Mouse (Mus musculus) embryonic facial prominence, embryonic 15.5 days (tissue): ENCODE results near the gene Fkbp8. TPM values are rescaled to one million over a fixed set of nuclear protein-coding genes. Genes with fewer than 3 reads are reported as not detected.

Experiments used
- ATAC-seq: fragments of 200-750 bp; cut with Nextera tagmentation; 2 replicates; pipeline ENCODE4 v1.8.0; 2017; ENCODE audit warnings: low read depth, moderate TSS enrichment; ENCODE audit not compliant: insufficient number of reproducible peaks, low FRiP score, low TSS enrichment
- H3K27ac ChIP-seq: fragments of 300-500 bp; sonication (generic); replicated peaks from 2 replicates; pipeline ENCODE4 v1.5.1; 2015; ENCODE audit warnings: mild to moderate bottlenecking, inconsistent platforms
- H3K27me3 ChIP-seq: fragments of 300-500 bp; sonication (generic); 2 replicates; pipeline ENCODE4 v1.6.1; 2015; ENCODE audit warnings: inconsistent platforms
- H3K36me3 ChIP-seq: fragments of 300-500 bp; sonication (generic); 2 replicates; pipeline ENCODE4 v1.6.1; 2015; ENCODE audit warnings: mild to moderate bottlenecking, inconsistent platforms
- H3K4me1 ChIP-seq: fragments of 300-500 bp; sonication (generic); 2 replicates; pipeline ENCODE4 v1.6.1; 2015; ENCODE audit warnings: inconsistent platforms
- H3K4me2 ChIP-seq: fragments of 300-500 bp; sonication (generic); replicated peaks from 2 replicates; pipeline ENCODE4 v1.6.1; 2015; ENCODE audit warnings: mild to moderate bottlenecking, inconsistent platforms
- H3K4me3 ChIP-seq: fragments of 300-500 bp; sonication (generic); replicated peaks from 2 replicates; pipeline ENCODE4 v1.5.1; 2015; ENCODE audit warnings: mild to moderate bottlenecking, inconsistent platforms
- H3K9ac ChIP-seq: fragments of 300-500 bp; sonication (generic); 2 replicates; pipeline ENCODE4 v1.6.1; 2015; ENCODE audit warnings: inconsistent platforms
- H3K9me3 ChIP-seq: fragments of 300-500 bp; sonication (generic); replicated peaks from 2 replicates; pipeline ENCODE4 v1.6.1; 2016; ENCODE audit warnings: inconsistent platforms
- WGBS: fragments of 180-500 bp; shearing (Covaris S2); methylation state at CpG from one replicate; pipeline ENCODE4 v1.1.7; 2015; 5-methylcytosine and 5-hydroxymethylcytosine counted together
- polyA plus RNA-seq: library from polyadenylated mRNA; unstranded; fragments of >200 nt; fragmentation: Nextera tagmentation; extraction: Ambion mirVana; gene quantifications from 2 replicates; pipeline ENCODE4 v1.2.1, GENCODE M21; 2015

The Fkbp8 gene
- polyA plus RNA-seq, 1 experiment from 2014 or later, result 324 TPM

GRCm38 (mm10) chr8:70561809-70562535 is 34.4 kb downstream of the Fkbp8 start:
- WGBS, result 60% methylated on average over 7 of the region's 7 CpGs
- H3K9ac ChIP-seq, result no peak overlapping the region
- 0 out of 2 replicates have a peak, but pooled peaks cover 3% of the 10 kb centered on the region for H3K36me3 ChIP-seq
- H3K4me2 ChIP-seq, result no peak overlapping the region
- no peak overlapping the region for H3K27ac ChIP-seq
- no peaks in the 10 kb centered on the region for H3K27me3 ChIP-seq
- H3K4me1 ChIP-seq, result peaks cover 25% of the 10 kb centered on the region; the same call in 1 of the 2 replicates
- H3K9me3 ChIP-seq, result no peaks in the 10 kb centered on the region
- ATAC-seq, result no peak
- no peak overlapping the region for H3K4me3 ChIP-seq

GRCm38 (mm10) chr8:70562802-70563201 is 35.3 kb downstream of the Fkbp8 start:
- H3K4me2 ChIP-seq, result no peak overlapping the region
- no peaks in the 10 kb centered on the region for H3K9me3 ChIP-seq
- no peak overlapping the region for H3K4me3 ChIP-seq
- H3K27me3 ChIP-seq, result no peaks in the 10 kb centered on the region
- no peak for ATAC-seq
- WGBS, result 84% methylated on average over 3 of the region's 3 CpGs
- H3K4me1 ChIP-seq, result peaks cover 25% of the 10 kb centered on the region; the same call in 1 of the 2 replicates
- no peak overlapping the region for H3K9ac ChIP-seq
- 0 out of 2 replicates have a peak, but pooled peaks cover 3% of the 10 kb centered on the region for H3K36me3 ChIP-seq
- no peak overlapping the region for H3K27ac ChIP-seq

GRCm38 (mm10) chr8:70563763-70564387 is 36.4 kb downstream of the Fkbp8 start:
- Histone ChIP-seq H3K36me3 (0 out of 2 replicates have a peak, but pooled peaks cover 3% of the 10 kb centered on the region), H3K27ac (no peak overlapping the region), H3K4me2 (no peak overlapping the region), H3K9me3 (no peaks in the 10 kb centered on the region), H3K4me1 (peaks cover 25% of the 10 kb centered on the region; the same call in 1 of the 2 replicates), H3K4me3 (no peak overlapping the region), H3K9ac (no peak overlapping the region), H3K27me3 (no peaks in the 10 kb centered on the region)
- 88% methylated on average over 6 of the region's 6 CpGs for WGBS
- no peak for ATAC-seq

- Histone ChIP-seq H3K9ac (no peak overlapping the region), H3K4me3 (no peak overlapping the region), H3K4me2 (no peak overlapping the region), H3K36me3 (0 out of 2 replicates have a peak, but pooled peaks cover 3% of the 10 kb centered on the region), H3K27ac (no peak overlapping the region), H3K4me1 (peaks cover 25% of the 10 kb centered on the region; the same call in 1 of the 2 replicates), H3K27me3 (no peaks in the 10 kb centered on the region), H3K9me3 (no peaks in the 10 kb centered on the region)
- 69% methylated on average over 3 of the region's 3 CpGs for WGBS
- ATAC-seq, result no peak
Observed at GRCm38 (mm10) chr8:70564696-70565235, 37.2 kb downstream of the Fkbp8 start.

GRCm38 (mm10) chr8:70565561-70565960 is 38.0 kb downstream of the Fkbp8 start:
- H3K4me1 ChIP-seq, result peaks cover 28% of the 10 kb centered on the region; the same call in 1 of the 2 replicates
- H3K27ac ChIP-seq, result 0 out of 2 replicates have a peak overlapping the region, but pooled peaks have one; percentile 5
- no peak overlapping the region for H3K4me3 ChIP-seq
- ATAC-seq, result no peak
- H3K36me3 ChIP-seq, result no peaks in the 10 kb centered on the region
- H3K9ac ChIP-seq, result no peak overlapping the region
- WGBS, result 26% methylated on average over 3 of the region's 3 CpGs
- no peaks in the 10 kb centered on the region for H3K9me3 ChIP-seq
- H3K27me3 ChIP-seq, result no peaks in the 10 kb centered on the region
- no peak overlapping the region for H3K4me2 ChIP-seq

GRCm38 (mm10) chr8:70570360-70570759 is 42.8 kb downstream of the Fkbp8 start:
- Histone ChIP-seq H3K4me1 (peaks cover 8% of the 10 kb centered on the region; the same call in 1 of the 2 replicates), H3K9ac (no peak overlapping the region), H3K4me3 (no peak overlapping the region), H3K36me3 (peaks cover 6% of the 10 kb centered on the region; the same call in 1 of the 2 replicates), H3K27me3 (no peaks in the 10 kb centered on the region), H3K9me3 (no peaks in the 10 kb centered on the region), H3K27ac (no peak overlapping the region), H3K4me2 (no peak overlapping the region)
- no peak for ATAC-seq

GRCm38 (mm10) chr8:70570990-70571389 is 43.5 kb downstream of the Fkbp8 start:
- peaks cover 7% of the 10 kb centered on the region; the same call in 1 of the 2 replicates for H3K36me3 ChIP-seq
- H3K4me2 ChIP-seq, result no peak overlapping the region
- no peak for ATAC-seq
- no peak overlapping the region for H3K4me3 ChIP-seq
- H3K9me3 ChIP-seq, result no peaks in the 10 kb centered on the region
- 0 out of 2 replicates have a peak, but pooled peaks cover 4% of the 10 kb centered on the region for H3K4me1 ChIP-seq
- H3K27ac ChIP-seq, result no peak overlapping the region
- 82% methylated on average over 6 of the region's 6 CpGs for WGBS
- H3K27me3 ChIP-seq, result no peaks in the 10 kb centered on the region
- H3K9ac ChIP-seq, result no peak overlapping the region

- 0 out of 2 replicates have a peak, but pooled peaks cover 4% of the 10 kb centered on the region for H3K4me1 ChIP-seq
- H3K4me3 ChIP-seq, result no peak overlapping the region
- peaks cover 18% of the 10 kb centered on the region for H3K36me3 ChIP-seq
- no peak overlapping the region for H3K27ac ChIP-seq
- no peak for ATAC-seq
- H3K27me3 ChIP-seq, result no peaks in the 10 kb centered on the region
- H3K9ac ChIP-seq, result no peak overlapping the region
- no peaks in the 10 kb centered on the region for H3K9me3 ChIP-seq
- H3K4me2 ChIP-seq, result no peak overlapping the region
Observed at GRCm38 (mm10) chr8:70574302-70574701, 46.8 kb downstream of the Fkbp8 start.

- no peak for ATAC-seq
- 87% methylated on average over 4 of the region's 4 CpGs for WGBS
- Histone ChIP-seq H3K27ac (no peak overlapping the region), H3K4me1 (0 out of 2 replicates have a peak, but pooled peaks cover 4% of the 10 kb centered on the region), H3K4me2 (no peak overlapping the region), H3K9ac (no peak overlapping the region), H3K4me3 (no peak overlapping the region), H3K36me3 (peaks cover 20% of the 10 kb centered on the region), H3K9me3 (no peaks in the 10 kb centered on the region), H3K27me3 (no peaks in the 10 kb centered on the region)
Observed at GRCm38 (mm10) chr8:70574915-70575314, 47.4 kb downstream of the Fkbp8 start.

- no peaks in the 10 kb centered on the region for H3K9me3 ChIP-seq
- H3K36me3 ChIP-seq, result peaks cover 42% of the 10 kb centered on the region
- H3K9ac ChIP-seq, result no peak overlapping the region
- H3K4me2 ChIP-seq, result no peak overlapping the region
- ATAC-seq, result no peak
- WGBS, result 90% methylated on average over 3 of the region's 3 CpGs
- no peak overlapping the region for H3K27ac ChIP-seq
- no peak overlapping the region for H3K4me3 ChIP-seq
- H3K27me3 ChIP-seq, result no peaks in the 10 kb centered on the region
- H3K4me1 ChIP-seq, result no peaks in the 10 kb centered on the region
Observed at GRCm38 (mm10) chr8:70577207-70577606, 49.7 kb downstream of the Fkbp8 start.
